Mouse (Mus musculus): ENCODE data around the gene Xcr1. TPM values are rescaled to one million over a fixed set of nuclear protein-coding genes. Genes with fewer than 3 reads are reported as not detected.

Xcr1 gene
- polyA plus RNA-seq, 1 experiment, result 0.62 TPM

GRCm38 (mm10) chr9:123828916-123829315 is 32.9 kb downstream of the Xcr1 start:
- Histone ChIP-seq H3K4me3 (ENCODE audit: insufficient read depth, poor library complexity, severe bottlenecking) (no peak overlapping the region), H3ac (ENCODE audit: control insufficient read depth, insufficient read length, low read depth) (no peak overlapping the region), H3K27me3 (ENCODE audit: control insufficient read depth, insufficient read depth, insufficient read length) (no peaks in the 10 kb centered on the region), H3K79me2 (ENCODE audit: control insufficient read depth, insufficient read depth) (no peaks in the 10 kb centered on the region), H3K79me3 (ENCODE audit: low read depth) (no peaks in the 10 kb centered on the region), H3K36me3 (ENCODE audit: control insufficient read depth, insufficient read depth) (peaks cover 47% of the 10 kb centered on the region)
- TF ChIP-seq MYOD1 (IDR thresholded peaks at IDR 0.05; ENCODE audit: control insufficient read depth, insufficient read length, low read depth) (no peak), USF1 (IDR thresholded peaks at IDR 0.05; ENCODE audit: low read depth) (no peak)

- no peak overlapping the region for H3ac ChIP-seq (ENCODE audit: control insufficient read depth, insufficient read length, low read depth)
- peaks cover 49% of the 10 kb centered on the region for H3K36me3 ChIP-seq (ENCODE audit: control insufficient read depth, insufficient read depth)
- no peaks in the 10 kb centered on the region for H3K27me3 ChIP-seq (ENCODE audit: control insufficient read depth, insufficient read depth, insufficient read length)
- no peak for TF ChIP-seq CTCF (IDR thresholded peaks at IDR 0.05; ENCODE audit: control insufficient read depth, insufficient read depth, insufficient read length)
- TF ChIP-seq CEBPB (IDR thresholded peaks at IDR 0.05; ENCODE audit: low read depth), result no peak
- no peak for TF ChIP-seq MYOG (IDR thresholded peaks at IDR 0.05; ENCODE audit: control insufficient read depth, extremely low read depth, insufficient read length)
- no peak for TF ChIP-seq MAX (IDR thresholded peaks at IDR 0.05)
- TF ChIP-seq FOSL1 (IDR thresholded peaks at IDR 0.05; ENCODE audit: insufficient read depth, low read length, poor library complexity, severe bottlenecking), result no peak
- TF ChIP-seq MYOD1 (IDR thresholded peaks at IDR 0.05; ENCODE audit: control insufficient read depth, insufficient read length, low read depth), result no peak
- no peak for TF ChIP-seq USF1 (IDR thresholded peaks at IDR 0.05; ENCODE audit: low read depth)
- H3K79me3 ChIP-seq (ENCODE audit: low read depth), result no peaks in the 10 kb centered on the region
- H3K79me2 ChIP-seq (ENCODE audit: control insufficient read depth, insufficient read depth), result no peaks in the 10 kb centered on the region
- H3K4me3 ChIP-seq (ENCODE audit: insufficient read depth, poor library complexity, severe bottlenecking), result no peak overlapping the region
Measured at GRCm38 (mm10) chr9:123826631-123827030, 35.2 kb downstream of the Xcr1 start.

DNA sequence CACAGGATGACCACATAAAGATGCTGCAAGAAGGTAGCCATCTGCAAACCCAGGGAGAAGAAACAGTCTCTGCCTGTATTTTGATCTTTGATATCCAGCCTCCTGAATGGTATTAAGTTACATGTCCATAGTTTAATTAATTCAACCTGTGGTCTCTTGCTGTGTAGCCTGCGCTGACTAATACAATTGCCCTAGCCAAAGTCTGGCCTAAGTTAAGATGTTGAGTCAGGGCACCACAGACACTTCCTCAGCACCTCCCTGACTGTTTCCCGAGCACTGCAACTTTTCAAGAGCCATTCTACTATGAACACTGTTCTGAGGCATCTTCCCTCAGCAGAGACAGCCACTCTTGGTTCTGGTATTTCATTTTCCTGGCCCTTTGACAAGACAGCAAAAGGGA is 43.2 kb downstream of the Xcr1 start:
- no peaks in the 10 kb centered on the region for H3K27me3 ChIP-seq (ENCODE audit: control insufficient read depth, insufficient read depth, insufficient read length)
- H3K79me3 ChIP-seq (ENCODE audit: low read depth), result peaks cover 2% of the 10 kb centered on the region
- peaks cover 18% of the 10 kb centered on the region for H3K36me3 ChIP-seq (ENCODE audit: control insufficient read depth, insufficient read depth)
- peaks cover 5% of the 10 kb centered on the region for H3K79me2 ChIP-seq (ENCODE audit: control insufficient read depth, insufficient read depth)
- no peak for TF ChIP-seq MYOD1 (IDR thresholded peaks at IDR 0.05; ENCODE audit: control insufficient read depth, insufficient read length, low read depth)
- TF ChIP-seq FOSL1 (IDR thresholded peaks at IDR 0.05; ENCODE audit: insufficient read depth, low read length, poor library complexity, severe bottlenecking), result peak; percentile 31
- H3K4me3 ChIP-seq (ENCODE audit: insufficient read depth, poor library complexity, severe bottlenecking), result no peak overlapping the region
- peak overlapping the region; percentile 12 for H3ac ChIP-seq (ENCODE audit: control insufficient read depth, insufficient read length, low read depth)

- peaks cover 15% of the 10 kb centered on the region for H3K36me3 ChIP-seq (ENCODE audit: control insufficient read depth, insufficient read depth)
- H3K79me2 ChIP-seq (ENCODE audit: control insufficient read depth, insufficient read depth), result peaks cover 5% of the 10 kb centered on the region
- H3ac ChIP-seq (ENCODE audit: control insufficient read depth, insufficient read length, low read depth), result no peak overlapping the region
- H3K27me3 ChIP-seq (ENCODE audit: control insufficient read depth, insufficient read depth, insufficient read length), result no peaks in the 10 kb centered on the region
- TF ChIP-seq CTCF (IDR thresholded peaks at IDR 0.05; ENCODE audit: control insufficient read depth, insufficient read depth, insufficient read length), result no peak
- no peak for TF ChIP-seq CEBPB (IDR thresholded peaks at IDR 0.05; ENCODE audit: low read depth)
- no peak for TF ChIP-seq USF1 (IDR thresholded peaks at IDR 0.05; ENCODE audit: low read depth)
- peak; percentile 81 for TF ChIP-seq MYOD1 (IDR thresholded peaks at IDR 0.05; ENCODE audit: control insufficient read depth, insufficient read length, low read depth)
- no peak for TF ChIP-seq MYOG (IDR thresholded peaks at IDR 0.05; ENCODE audit: control insufficient read depth, extremely low read depth, insufficient read length)
- TF ChIP-seq FOSL1 (IDR thresholded peaks at IDR 0.05; ENCODE audit: insufficient read depth, low read length, poor library complexity, severe bottlenecking), result peak; percentile 4
- peak; percentile 25 for TF ChIP-seq MAX (IDR thresholded peaks at IDR 0.05)
- no peak overlapping the region for H3K4me3 ChIP-seq (ENCODE audit: insufficient read depth, poor library complexity, severe bottlenecking)
- H3K79me3 ChIP-seq (ENCODE audit: low read depth), result no peaks in the 10 kb centered on the region
Measured at GRCm38 (mm10) chr9:123815996-123816395, 45.8 kb downstream of the Xcr1 start.

DNA sequence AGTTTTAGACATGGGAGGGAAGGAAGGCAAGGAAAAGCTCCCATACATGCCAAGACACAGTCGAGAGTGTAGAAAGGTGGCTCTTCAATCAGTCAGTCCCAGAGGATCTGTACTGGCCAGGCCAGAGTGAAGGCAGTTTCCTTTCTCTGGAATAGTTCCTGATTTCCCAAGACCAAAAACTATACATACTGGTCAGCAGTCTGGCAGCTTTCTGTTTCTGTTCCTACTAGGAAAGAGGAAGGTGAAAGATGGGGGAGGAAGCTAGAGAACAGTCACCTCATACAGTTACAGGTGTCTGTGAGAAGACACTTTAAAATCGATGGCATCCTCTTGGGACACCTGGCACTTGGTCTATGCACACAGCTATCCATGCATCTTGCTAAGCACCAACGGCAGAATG is 46.4 kb downstream of the Xcr1 start:
- Histone ChIP-seq H3K79me3 (ENCODE audit: low read depth) (no peaks in the 10 kb centered on the region), H3K36me3 (ENCODE audit: control insufficient read depth, insufficient read depth) (peaks cover 14% of the 10 kb centered on the region), H3K4me3 (ENCODE audit: insufficient read depth, poor library complexity, severe bottlenecking) (no peak overlapping the region), H3K79me2 (ENCODE audit: control insufficient read depth, insufficient read depth) (peaks cover 5% of the 10 kb centered on the region), H3ac (ENCODE audit: control insufficient read depth, insufficient read length, low read depth) (no peak overlapping the region), H3K27me3 (ENCODE audit: control insufficient read depth, insufficient read depth, insufficient read length) (no peaks in the 10 kb centered on the region)
- no peak for TF ChIP-seq MYOG (IDR thresholded peaks at IDR 0.05; ENCODE audit: control insufficient read depth, extremely low read depth, insufficient read length)
- TF ChIP-seq FOSL1 (IDR thresholded peaks at IDR 0.05; ENCODE audit: insufficient read depth, low read length, poor library complexity, severe bottlenecking), result no peak
- no peak for TF ChIP-seq MYOD1 (IDR thresholded peaks at IDR 0.05; ENCODE audit: control insufficient read depth, insufficient read length, low read depth)
- TF ChIP-seq USF1 (IDR thresholded peaks at IDR 0.05; ENCODE audit: low read depth), result no peak
- no peak for TF ChIP-seq CTCF (IDR thresholded peaks at IDR 0.05; ENCODE audit: control insufficient read depth, insufficient read depth, insufficient read length)
- TF ChIP-seq CEBPB (IDR thresholded peaks at IDR 0.05; ENCODE audit: low read depth), result no peak
- no peak for TF ChIP-seq MAX (IDR thresholded peaks at IDR 0.05)

DNA sequence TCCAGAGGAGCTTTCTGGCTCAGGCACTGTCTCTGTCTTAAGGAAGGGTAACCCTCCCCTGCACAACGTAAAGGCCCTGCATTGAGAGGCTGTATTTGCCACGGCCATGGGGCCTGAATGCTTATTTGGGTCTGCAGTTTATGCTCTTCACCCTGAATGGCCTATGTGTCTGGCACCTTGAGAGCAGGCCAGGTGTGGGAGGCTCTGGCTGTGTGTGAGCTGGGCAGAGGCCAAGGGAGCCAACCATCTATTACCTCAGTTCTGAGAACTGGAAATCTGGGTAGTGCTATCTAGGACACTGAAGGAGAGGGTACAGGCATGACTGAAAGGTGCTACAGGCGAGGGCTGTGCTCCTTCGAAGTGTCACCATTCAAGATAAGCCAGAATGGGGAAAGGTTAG is 47.0 kb downstream of the Xcr1 start:
- H3K4me3 ChIP-seq (ENCODE audit: insufficient read depth, poor library complexity, severe bottlenecking), result no peak overlapping the region
- peaks cover 3% of the 10 kb centered on the region for H3K79me2 ChIP-seq (ENCODE audit: control insufficient read depth, insufficient read depth)
- H3K36me3 ChIP-seq (ENCODE audit: control insufficient read depth, insufficient read depth), result peaks cover 14% of the 10 kb centered on the region
- H3ac ChIP-seq (ENCODE audit: control insufficient read depth, insufficient read length, low read depth), result no peak overlapping the region
- no peaks in the 10 kb centered on the region for H3K79me3 ChIP-seq (ENCODE audit: low read depth)
- H3K27me3 ChIP-seq (ENCODE audit: control insufficient read depth, insufficient read depth, insufficient read length), result no peaks in the 10 kb centered on the region
- TF ChIP-seq MYOD1 (IDR thresholded peaks at IDR 0.05; ENCODE audit: control insufficient read depth, insufficient read length, low read depth) (no peak), MAX (IDR thresholded peaks at IDR 0.05) (no peak), MYOG (IDR thresholded peaks at IDR 0.05; ENCODE audit: control insufficient read depth, extremely low read depth, insufficient read length) (no peak), CEBPB (IDR thresholded peaks at IDR 0.05; ENCODE audit: low read depth) (no peak), USF1 (IDR thresholded peaks at IDR 0.05; ENCODE audit: low read depth) (no peak), FOSL1 (IDR thresholded peaks at IDR 0.05; ENCODE audit: insufficient read depth, low read length, poor library complexity, severe bottlenecking) (no peak), CTCF (IDR thresholded peaks at IDR 0.05; ENCODE audit: control insufficient read depth, insufficient read depth, insufficient read length) (no peak)
